Mouse (Mus musculus) limb, embryonic 10.5 days (tissue): ENCODE measurements around the gene Cyth1. TPM values are rescaled to one million over a fixed set of nuclear protein-coding genes. Genes with fewer than 3 reads are reported as not detected.

ENCODE experiments used
- DNase-seq: peaks from one replicate; pipeline ENCODE4 v3.0.0-alpha.2; 2017; ENCODE audit warnings: low spot score
- H3K27ac ChIP-seq: fragments of 300-500 bp; sonication (generic); 2 replicates; pipeline ENCODE4 v1.5.1; 2016; ENCODE audit warnings: mild to moderate bottlenecking
- H3K27me3 ChIP-seq: fragments of 300-500 bp; sonication (generic); 2 replicates; pipeline ENCODE4 v1.6.1; 2016; ENCODE audit warnings: low read depth, mild to moderate bottlenecking; ENCODE audit not compliant: poor library complexity, severe bottlenecking
- H3K36me3 ChIP-seq: fragments of 300-500 bp; sonication (generic); 2 replicates; pipeline ENCODE4 v1.6.1; 2016; ENCODE audit warnings: mild to moderate bottlenecking, moderate library complexity
- H3K4me1 ChIP-seq: fragments of 300-500 bp; sonication (generic); 2 replicates; pipeline ENCODE4 v1.6.1; 2016
- H3K4me3 ChIP-seq: fragments of 300-500 bp; sonication (generic); 2 replicates; pipeline ENCODE4 v1.5.1; 2016; ENCODE audit warnings: mild to moderate bottlenecking, moderate library complexity
- H3K9me3 ChIP-seq: fragments of 300-500 bp; sonication (generic); replicated peaks from 2 replicates; pipeline ENCODE4 v1.6.1; 2016; ENCODE audit warnings: mild to moderate bottlenecking
- WGBS: fragments of 180-500 bp; shearing (Covaris S2); methylation state at CpG from one replicate; pipeline ENCODE4 v1.1.7; 2016; 5-methylcytosine and 5-hydroxymethylcytosine counted together
- polyA plus RNA-seq: library from polyadenylated mRNA; unstranded; fragments of >200 nt; fragmentation: Nextera tagmentation; extraction: Ambion mirVana; gene quantifications from 2 replicates; pipeline ENCODE4 v1.2.1, GENCODE M21; 2016

Cyth1 gene
- polyA plus RNA-seq, 1 experiment from 2014 or later, result 22.6 TPM

- peak overlapping the region; percentile 42; the same call in 1 of the 2 replicates for H3K27ac ChIP-seq
- no peaks in the 10 kb centered on the region for H3K36me3 ChIP-seq
- H3K9me3 ChIP-seq, result no peaks in the 10 kb centered on the region
- peaks cover 59% of the 10 kb centered on the region for H3K4me1 ChIP-seq
- 79% methylated on average over 7 of the region's 7 CpGs for WGBS
- H3K27me3 ChIP-seq, result no peaks in the 10 kb centered on the region
- H3K4me3 ChIP-seq, result no peak overlapping the region
- DNase-seq, result no peak
Measured at GRCm38 (mm10) chr11:118212636-118213112, 35.7 kb downstream of the Cyth1 start.

DNA sequence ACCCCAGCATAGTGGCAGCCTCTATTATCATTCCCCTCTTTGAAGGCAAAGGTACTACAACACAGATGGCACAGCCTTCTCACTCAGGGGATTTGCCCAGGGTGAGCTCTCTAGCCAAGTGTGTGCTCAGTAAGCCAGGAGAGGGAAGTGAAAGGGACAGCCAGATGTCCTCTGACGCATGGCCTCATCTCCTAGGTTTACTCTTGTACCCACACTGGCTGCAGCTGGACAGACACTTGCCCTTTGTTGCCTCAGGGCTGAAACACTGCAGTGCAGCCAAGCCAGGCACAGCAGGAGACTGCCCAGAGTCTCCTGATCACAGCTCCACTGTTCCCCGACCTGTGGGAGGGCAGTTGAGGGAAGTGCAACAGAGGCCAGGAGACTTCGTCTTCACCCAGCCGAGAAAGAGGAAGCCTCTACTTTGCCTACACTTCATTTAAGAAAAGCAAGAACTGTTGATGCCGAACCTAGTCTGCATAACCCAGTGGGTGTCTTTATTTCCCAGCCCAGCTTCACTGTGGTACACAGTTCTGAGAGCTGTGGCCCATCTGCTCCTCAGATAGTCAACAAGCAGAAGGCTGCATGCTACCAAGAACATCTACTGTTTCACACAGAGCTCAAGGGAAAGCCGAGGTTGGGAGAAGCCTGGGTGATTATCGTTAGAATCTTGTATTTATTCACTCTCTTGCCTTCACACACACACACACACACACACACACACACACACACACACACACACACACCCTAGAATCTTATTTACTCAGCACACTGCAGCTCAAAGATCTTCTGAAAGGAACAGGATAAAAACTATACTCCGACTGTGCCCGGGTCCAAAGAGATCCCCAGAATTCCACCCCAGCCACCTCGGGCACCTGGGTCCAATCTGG lies 36.4 kb downstream of the Cyth1 start:
- Histone ChIP-seq H3K27ac (peak overlapping the region; percentile 42), H3K9me3 (no peaks in the 10 kb centered on the region), H3K4me3 (no peak overlapping the region), H3K4me1 (peaks cover 66% of the 10 kb centered on the region), H3K27me3 (no peaks in the 10 kb centered on the region), H3K36me3 (no peaks in the 10 kb centered on the region)
- DNase-seq, result no peak
- 64% methylated on average over 10 of the region's 10 CpGs for WGBS

DNA sequence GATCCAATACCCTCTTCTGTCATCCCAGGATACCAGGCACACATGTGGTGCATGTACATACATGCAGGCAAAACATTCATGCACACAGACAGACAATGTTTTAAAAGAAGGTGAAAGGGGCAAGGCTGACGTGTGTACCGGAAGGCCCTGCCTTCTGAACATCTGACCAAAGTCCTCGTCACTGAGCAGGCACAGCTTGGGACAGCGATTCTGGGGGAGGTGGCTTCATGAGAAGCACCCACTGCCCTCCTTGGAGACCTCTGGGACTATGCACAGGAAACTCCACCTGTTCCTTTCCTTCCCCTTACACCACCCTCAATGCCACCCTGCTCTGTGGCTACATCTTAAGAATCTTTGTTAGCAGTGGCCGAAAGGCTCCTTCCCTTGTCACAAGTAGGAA lies 37.4 kb downstream of the Cyth1 start:
- no peaks in the 10 kb centered on the region for H3K36me3 ChIP-seq
- H3K4me3 ChIP-seq, result no peak overlapping the region
- peaks cover 68% of the 10 kb centered on the region for H3K4me1 ChIP-seq
- WGBS, result 91% methylated on average over 5 of the region's 5 CpGs
- 0 out of 2 replicates have a peak overlapping the region, but pooled peaks have one; percentile 42 for H3K27ac ChIP-seq
- H3K9me3 ChIP-seq, result no peaks in the 10 kb centered on the region
- DNase-seq, result no peak
- H3K27me3 ChIP-seq, result no peaks in the 10 kb centered on the region

DNA sequence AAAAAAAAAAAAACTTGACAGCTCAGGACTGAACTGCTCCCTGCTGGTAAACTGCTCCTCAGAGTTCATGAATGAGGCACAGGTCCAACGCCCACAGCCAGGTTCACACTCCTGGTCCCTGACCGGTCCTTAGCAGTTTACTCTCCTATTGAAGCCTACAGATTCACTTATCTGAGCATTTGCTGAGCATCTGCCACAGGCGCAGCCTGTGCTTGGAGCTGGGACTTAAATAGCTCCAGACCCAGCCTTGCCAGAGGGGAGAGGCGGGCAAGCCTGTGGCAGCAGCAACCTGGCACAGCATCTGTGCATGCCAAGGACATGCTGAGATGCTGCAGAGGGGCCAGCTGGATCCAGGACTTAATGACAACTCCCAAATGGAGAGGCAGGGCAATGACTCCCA lies 38.3 kb downstream of the Cyth1 start:
- WGBS, result 87% methylated on average over 4 of the region's 4 CpGs
- H3K27me3 ChIP-seq, result no peaks in the 10 kb centered on the region
- DNase-seq, result no peak
- H3K36me3 ChIP-seq, result no peaks in the 10 kb centered on the region
- no peaks in the 10 kb centered on the region for H3K9me3 ChIP-seq
- H3K27ac ChIP-seq, result peak overlapping the region; percentile 51
- H3K4me3 ChIP-seq, result no peak overlapping the region
- H3K4me1 ChIP-seq, result peaks cover 68% of the 10 kb centered on the region

DNA sequence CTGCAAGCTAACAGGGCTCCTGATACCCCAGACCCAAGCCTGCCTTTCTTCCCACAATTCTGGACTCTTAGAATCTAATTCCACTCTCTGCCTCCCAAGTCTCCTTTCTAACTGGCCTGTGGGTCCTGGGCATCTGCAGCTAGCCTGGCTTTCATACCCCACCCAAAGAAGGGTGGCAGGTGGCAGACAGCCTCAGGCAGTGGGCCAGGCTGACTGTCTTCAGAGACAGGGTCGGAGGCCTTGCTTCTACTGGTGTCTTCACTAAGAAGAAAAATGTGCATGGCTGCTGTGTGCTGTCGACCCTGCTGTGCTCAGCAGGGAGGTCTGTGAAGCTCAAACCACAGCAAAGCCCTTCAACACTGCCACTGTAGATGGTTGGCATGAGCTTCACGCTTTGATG lies 39.0 kb downstream of the Cyth1 start:
- DNase-seq, result no peak
- H3K27me3 ChIP-seq, result no peaks in the 10 kb centered on the region
- no peak overlapping the region; the same call in 1 of the 2 replicates for H3K4me3 ChIP-seq
- H3K27ac ChIP-seq, result peak overlapping the region; percentile 81
- H3K9me3 ChIP-seq, result no peaks in the 10 kb centered on the region
- 80% methylated on average over 3 of the region's 3 CpGs for WGBS
- H3K36me3 ChIP-seq, result no peaks in the 10 kb centered on the region
- peaks cover 65% of the 10 kb centered on the region for H3K4me1 ChIP-seq

- 25% methylated on average over 8 of the region's 8 CpGs for WGBS
Measured at GRCm38 (mm10) chr11:118208672-118209272, 39.6 kb downstream of the Cyth1 start.

GRCm38 (mm10) chr11:118207424-118208033 lies 40.9 kb downstream of the Cyth1 start:
- WGBS, result 86% methylated on average over 3 of the region's 3 CpGs
- H3K9me3 ChIP-seq, result no peaks in the 10 kb centered on the region
- H3K36me3 ChIP-seq, result no peaks in the 10 kb centered on the region
- no peak overlapping the region for H3K4me3 ChIP-seq
- H3K4me1 ChIP-seq, result peaks cover 70% of the 10 kb centered on the region
- DNase-seq, result no peak
- no peaks in the 10 kb centered on the region for H3K27me3 ChIP-seq
- peak overlapping the region; percentile 81; the same call in 1 of the 2 replicates for H3K27ac ChIP-seq

More at GRCm38 (mm10) chr11:118208672-118209272, 39.6 kb downstream of the Cyth1 start:
- Histone ChIP-seq H3K27me3 (no peaks in the 10 kb centered on the region), H3K4me1 (peaks cover 66% of the 10 kb centered on the region), H3K27ac (peak overlapping the region; percentile 81), H3K4me3 (peak overlapping the region; percentile 24; the same call in 1 of the 2 replicates), H3K9me3 (no peaks in the 10 kb centered on the region), H3K36me3 (no peaks in the 10 kb centered on the region)
- DNase-seq, result peak; percentile 51

DNA sequence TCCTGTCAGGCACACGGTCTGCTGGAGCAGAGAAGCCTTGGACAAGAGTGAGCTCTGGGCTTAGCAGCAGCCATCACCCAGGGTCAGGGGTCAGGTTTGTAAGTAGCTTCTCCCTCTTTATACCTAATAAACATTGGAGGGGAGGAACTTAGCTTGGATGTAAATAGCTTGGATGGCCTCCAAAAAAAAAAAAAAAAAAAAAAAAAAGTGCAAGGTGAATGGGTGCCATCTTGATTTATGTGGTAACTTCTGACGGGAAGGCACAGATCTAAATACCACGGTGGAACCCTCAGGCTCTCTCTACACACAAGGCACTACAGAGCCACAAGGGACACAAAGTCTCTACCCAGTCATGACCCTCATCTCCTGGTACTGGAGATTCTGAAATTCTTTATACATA lies 42.1 kb downstream of the Cyth1 start:
- DNase-seq, result no peak
- WGBS, result 57% methylated on average over 3 of the region's 3 CpGs
- no peaks in the 10 kb centered on the region for H3K9me3 ChIP-seq
- H3K4me3 ChIP-seq, result no peak overlapping the region
- no peaks in the 10 kb centered on the region for H3K27me3 ChIP-seq
- H3K4me1 ChIP-seq, result peaks cover 70% of the 10 kb centered on the region
- no peak overlapping the region for H3K27ac ChIP-seq
- no peaks in the 10 kb centered on the region for H3K36me3 ChIP-seq

- Histone ChIP-seq H3K4me1 (peaks cover 71% of the 10 kb centered on the region), H3K4me3 (0 out of 2 replicates have a peak overlapping the region, but pooled peaks have one; percentile 48), H3K27me3 (no peaks in the 10 kb centered on the region), H3K9me3 (no peaks in the 10 kb centered on the region), H3K36me3 (no peaks in the 10 kb centered on the region), H3K27ac (peak overlapping the region; percentile 78; the same call in 1 of the 2 replicates)
- WGBS, result 78% methylated on average over 6 of the region's 6 CpGs
- no peak for DNase-seq
Measured at GRCm38 (mm10) chr11:118203469-118203868, 44.9 kb downstream of the Cyth1 start.

- Histone ChIP-seq H3K4me1 (peaks cover 71% of the 10 kb centered on the region), H3K36me3 (no peaks in the 10 kb centered on the region), H3K9me3 (no peaks in the 10 kb centered on the region), H3K27me3 (no peaks in the 10 kb centered on the region), H3K27ac (peak overlapping the region; percentile 78), H3K4me3 (peak overlapping the region; percentile 48)
- 6% methylated on average over 19 of the region's 19 CpGs for WGBS
- DNase-seq, result peak; percentile 63
Measured at GRCm38 (mm10) chr11:118202410-118203233, 45.8 kb downstream of the Cyth1 start.

DNA sequence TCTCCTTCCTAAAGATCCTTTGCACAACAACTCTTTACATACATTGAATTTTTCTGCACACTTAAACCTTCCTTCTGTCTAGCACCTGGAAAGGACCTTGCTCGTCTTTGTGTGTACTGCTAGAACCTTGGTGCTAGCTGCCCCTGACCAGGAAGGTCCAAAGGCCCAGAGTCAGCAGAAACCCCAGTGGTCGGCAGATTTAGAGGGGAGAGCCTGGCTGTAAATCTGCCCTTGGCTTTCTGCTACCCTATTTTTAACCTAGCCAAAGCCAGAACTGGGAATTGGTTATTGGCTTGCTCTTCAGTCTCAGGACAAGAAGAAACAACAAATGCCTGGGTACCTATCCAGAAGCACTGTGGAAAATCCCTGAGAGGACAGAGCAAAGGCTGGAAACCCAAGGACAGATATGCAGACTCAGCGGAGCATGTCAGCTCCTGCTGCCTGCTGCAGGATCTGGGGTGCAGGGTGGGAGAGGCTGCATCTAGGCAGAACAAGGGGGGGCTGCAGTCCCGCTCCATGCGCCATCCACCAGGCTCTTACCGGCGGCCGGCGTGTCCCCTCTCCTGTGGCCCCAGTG lies 46.5 kb downstream of the Cyth1 start:
- peak overlapping the region; percentile 78 for H3K27ac ChIP-seq
- H3K4me1 ChIP-seq, result peaks cover 68% of the 10 kb centered on the region
- no peaks in the 10 kb centered on the region for H3K27me3 ChIP-seq
- H3K4me3 ChIP-seq, result peak overlapping the region; percentile 48
- H3K36me3 ChIP-seq, result no peaks in the 10 kb centered on the region
- 13% methylated on average over 9 of the region's 9 CpGs for WGBS
- H3K9me3 ChIP-seq, result no peaks in the 10 kb centered on the region
- no peak for DNase-seq
